Mouse (Mus musculus) retina, adult 2 months (tissue): ENCODE measurements at regions not wholly inside any gene's neighbourhood (a gene's known extent, or its start where the extent isn't known, plus 50 kb on each side); places are given as distances from the start of the nearest gene placed in this dataset.

Experiments used
- DNase-seq: peaks from one replicate; pipeline ENCODE4 v3.0.0-alpha.2; 2012; ENCODE audit warnings: low read depth, low spot score

DNA sequence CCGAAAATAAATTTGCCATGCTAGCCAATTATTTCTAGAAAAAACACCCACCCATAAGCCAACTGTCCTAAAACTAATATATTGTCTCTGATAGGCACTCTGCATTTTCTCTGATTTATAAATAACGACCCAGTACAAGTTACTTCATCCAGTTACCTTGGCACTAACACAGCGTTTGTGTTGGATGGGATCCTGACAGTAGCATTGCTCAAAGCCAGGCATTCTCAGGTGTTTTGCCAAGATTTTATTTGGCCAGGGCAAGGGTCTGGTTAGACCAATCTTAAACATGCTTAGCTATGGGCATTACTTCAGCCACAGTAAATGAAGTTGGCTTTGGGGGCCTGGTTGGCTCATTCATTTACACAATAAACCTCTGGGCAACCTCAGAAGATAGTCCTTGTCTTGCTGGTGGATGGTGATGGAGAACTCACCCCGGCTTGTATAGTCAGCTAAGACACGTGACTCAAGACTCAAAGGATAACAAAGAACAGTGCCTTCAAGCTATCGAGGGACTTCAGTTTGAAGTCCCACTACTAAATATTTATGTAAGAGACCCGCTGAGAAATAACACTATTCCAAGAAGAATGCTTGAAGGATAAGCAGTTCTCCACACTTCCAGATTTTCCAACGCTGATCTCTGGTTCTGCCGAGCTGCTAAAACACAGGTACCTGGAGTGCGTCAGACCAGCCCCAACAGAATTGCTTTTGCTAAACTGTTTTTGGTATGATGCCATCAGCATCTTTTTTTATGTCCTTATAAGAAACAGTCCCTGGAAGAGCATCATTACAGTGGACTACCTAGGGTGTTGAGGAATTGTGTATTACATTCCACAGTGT is 125.0 kb upstream of the Pkdcc start:
- DNase-seq, result no peak

DNA sequence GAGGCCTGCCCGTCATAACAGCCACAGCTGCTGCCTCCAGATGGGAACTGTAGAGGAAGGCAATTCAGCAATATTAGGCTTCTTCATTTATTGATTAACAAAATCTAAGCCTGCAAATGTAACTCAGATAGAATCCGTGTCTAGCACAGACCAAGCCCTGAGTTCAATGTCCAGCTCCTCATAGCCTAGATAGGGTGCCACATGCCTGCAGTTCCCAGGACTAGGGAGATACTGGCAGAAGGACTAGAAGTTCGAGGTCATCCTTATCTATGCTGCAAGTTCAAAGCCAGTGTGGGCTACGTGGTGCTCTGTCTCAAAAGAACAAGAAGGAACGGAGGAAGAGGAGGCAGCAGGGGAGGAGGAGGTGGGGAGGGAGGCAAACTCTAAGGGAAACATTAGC is 121.2 kb upstream of the Pkdcc start:
- no peak for DNase-seq

GRCm38 (mm10) chr17:83096451-83096850 is 118.6 kb upstream of the Pkdcc start:
- no peak for DNase-seq

GRCm38 (mm10) chr17:83097998-83098397 is 117.1 kb upstream of the Pkdcc start:
- DNase-seq, result no peak

- no peak for DNase-seq
Observed at GRCm38 (mm10) chr17:83098679-83099413, 116.2 kb upstream of the Pkdcc start.

DNA sequence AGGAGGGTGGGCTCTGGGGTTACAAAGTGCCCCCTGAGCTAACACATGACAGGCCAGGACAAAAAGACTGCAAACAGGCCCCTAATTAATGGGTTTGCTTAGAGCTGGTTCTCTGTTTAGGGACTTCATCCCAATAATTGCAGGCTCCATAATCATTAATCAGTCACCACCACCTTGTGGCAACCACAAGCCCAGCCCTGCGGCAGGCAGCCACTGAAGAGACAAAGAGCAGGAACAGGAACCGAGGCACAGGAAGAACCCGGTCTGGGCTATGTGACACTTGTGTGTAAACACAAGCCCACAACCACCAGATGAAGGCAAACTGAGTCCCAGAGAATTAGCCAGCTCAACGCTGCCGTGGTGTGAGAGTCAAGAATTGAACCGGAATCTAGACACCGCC is 114.1 kb upstream of the Pkdcc start:
- DNase-seq, result no peak

DNA sequence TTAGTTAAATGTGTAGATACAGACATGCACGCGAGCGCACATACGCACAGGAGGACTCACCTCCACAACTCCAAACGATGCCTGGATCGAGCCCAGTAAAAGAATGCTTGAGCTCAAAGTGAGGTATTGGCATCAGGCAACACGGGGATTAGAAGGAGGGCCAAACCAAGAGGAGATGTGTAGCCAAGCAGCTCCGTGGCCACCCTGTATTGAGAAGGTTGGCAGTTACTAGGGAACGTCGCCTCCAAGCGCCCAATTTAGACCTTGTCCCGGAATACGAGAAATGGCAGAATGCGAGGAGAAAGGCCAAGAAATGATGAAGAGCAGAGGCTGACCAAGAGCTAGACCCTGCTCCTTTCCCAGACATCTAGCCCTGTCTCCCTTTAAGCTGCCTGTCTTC is 113.3 kb upstream of the Pkdcc start:
- DNase-seq, result no peak

GRCm38 (mm10) chr17:83102675-83103412 is 112.2 kb upstream of the Pkdcc start:
- DNase-seq, result no peak

- DNase-seq, result no peak
Observed at GRCm38 (mm10) chr17:83108151-83108550, 106.9 kb upstream of the Pkdcc start.

DNA sequence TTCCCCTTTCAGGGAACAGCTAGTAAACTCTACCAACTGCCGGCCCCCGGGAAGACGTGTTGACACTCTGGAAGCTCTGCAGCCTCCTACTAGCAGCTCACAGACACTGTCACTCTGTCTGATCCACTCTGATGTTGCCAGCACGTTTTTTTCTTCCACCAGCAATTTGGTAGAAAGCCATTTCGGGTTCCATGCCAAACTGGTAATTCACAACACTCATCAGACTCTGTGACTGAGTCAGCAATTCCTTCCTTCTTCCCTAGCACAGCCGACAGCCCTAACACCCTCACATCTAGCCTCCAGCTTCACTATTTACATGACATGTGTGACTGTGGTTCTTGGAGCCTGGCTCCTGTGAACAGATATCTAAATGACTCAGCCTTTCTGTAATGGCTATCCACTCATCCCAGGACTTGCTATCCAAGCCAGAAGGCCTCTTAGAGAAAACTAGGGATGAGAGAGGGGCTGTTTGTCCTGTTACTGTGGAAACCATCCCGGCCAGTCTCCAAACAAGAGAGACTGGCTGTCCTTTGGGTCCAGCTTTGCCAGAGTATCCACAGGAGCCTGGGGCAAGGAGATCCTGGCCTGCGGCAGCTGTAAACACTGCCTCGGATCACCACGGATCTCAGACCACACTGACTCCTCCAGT is 105.2 kb upstream of the Pkdcc start:
- DNase-seq, result no peak

DNA sequence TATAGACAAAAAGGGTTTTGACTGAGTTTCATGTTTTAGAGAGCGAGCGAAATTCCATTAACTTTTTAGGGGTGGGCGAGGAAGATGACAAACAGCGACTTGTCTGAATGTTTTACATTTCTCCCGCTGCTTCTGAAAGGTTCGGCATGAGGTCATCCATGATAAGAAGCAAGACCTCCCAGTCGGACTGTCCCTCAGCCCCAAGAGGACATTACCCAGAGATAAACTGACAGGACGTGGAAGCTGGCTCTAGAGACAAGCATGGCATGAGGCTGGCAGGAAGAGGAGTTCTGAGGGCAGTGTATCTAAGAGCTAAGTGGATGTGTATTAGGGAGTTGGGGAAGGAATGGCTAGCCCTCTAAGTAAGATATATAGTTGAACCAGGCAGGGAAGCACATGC is 104.5 kb upstream of the Pkdcc start:
- DNase-seq, result no peak

GRCm38 (mm10) chr17:83115146-83115545 is 99.9 kb upstream of the Pkdcc start:
- DNase-seq, result no peak

DNA sequence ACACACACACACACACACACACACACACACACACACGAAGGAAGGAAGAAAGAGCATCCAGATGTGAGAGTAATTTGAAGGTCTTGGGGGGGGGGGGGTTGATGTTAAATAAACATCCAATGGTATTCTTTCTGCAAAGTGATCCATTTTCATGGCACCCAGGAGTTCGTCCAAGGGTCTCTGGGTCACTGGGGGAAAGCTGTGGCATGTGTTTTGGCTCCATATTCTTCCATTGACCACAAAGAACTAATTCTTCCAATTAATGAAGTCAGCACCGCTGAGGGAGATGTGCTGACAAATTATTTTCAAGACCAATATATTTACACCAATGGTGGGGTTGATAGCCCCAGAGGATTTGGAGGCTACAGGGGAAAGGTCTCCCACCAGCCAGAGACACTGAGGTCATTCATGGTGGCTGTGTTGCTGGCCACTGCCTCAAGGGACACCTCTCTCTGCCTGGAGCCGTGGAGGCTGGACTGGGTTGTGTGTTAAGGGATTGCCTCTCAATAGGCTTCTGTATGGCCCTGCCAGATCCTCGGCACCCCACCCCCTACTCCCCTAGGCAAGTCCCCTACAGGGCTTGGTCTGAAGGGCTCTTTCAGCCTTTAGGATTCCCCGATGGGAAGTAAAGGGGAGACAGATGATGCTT is 99.1 kb upstream of the Pkdcc start:
- no peak for DNase-seq

DNA sequence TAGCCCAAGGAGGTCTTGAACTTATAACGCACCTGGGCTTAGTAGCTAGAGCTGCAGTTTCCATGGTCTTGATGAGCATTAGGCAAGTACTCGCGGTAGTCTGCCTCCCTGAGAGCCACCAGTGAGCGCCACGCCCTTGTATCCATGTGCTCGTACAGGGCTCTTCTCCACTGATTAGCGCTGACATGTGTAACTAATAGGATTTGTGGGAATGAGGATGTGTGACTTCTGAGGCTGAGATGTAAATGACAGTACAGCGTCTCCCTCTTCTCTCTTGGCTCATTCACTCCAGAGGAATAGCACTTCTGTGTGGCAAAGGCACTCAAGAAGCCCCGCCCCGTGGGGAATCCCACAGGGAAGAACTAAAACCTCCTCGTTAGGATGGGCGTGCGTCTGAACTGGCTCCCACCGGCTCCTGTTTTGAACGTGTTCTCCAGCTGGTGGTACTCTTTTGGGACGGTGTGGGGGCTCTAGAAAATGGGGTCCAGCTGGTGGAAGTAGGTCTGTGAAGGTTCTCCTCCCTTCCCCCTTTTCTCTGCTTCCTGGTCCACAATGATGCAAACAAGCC is 94.3 kb upstream of the Pkdcc start:
- no peak for DNase-seq

- no peak for DNase-seq
Observed at GRCm38 (mm10) chr17:83122525-83123280, 92.4 kb upstream of the Pkdcc start.

- DNase-seq, result no peak
Observed at GRCm38 (mm10) chr17:83125057-83125456, 90.0 kb upstream of the Pkdcc start.

- no peak for DNase-seq
Observed at GRCm38 (mm10) chr17:83127842-83128241, 87.2 kb upstream of the Pkdcc start.

GRCm38 (mm10) chr17:83128843-83129544 is 86.1 kb upstream of the Pkdcc start:
- no peak for DNase-seq

DNA sequence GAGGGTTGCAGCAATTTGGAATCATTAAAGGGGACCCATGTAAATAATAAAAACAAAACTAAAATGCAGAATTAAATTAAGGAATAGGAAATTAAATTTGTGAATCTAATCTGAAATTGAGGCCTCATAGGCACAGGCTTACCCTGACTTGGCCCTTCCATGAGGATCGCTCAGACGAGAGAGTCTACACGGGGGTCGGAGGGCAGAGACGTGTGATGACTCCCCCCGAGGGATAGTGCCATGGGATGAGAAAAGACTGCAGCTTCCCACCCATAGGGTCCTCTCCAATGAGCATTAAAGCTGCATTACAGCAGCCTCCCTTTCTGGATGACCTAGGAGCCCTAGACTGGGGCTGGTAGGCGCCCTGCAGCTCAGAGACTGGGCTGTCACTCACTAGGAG is 85.4 kb upstream of the Pkdcc start:
- no peak for DNase-seq

GRCm38 (mm10) chr17:83133201-83133600 is 81.9 kb upstream of the Pkdcc start:
- DNase-seq, result no peak
